24 mouse cellular contexts compared by ENCODE assay signal in the genomic region with DNA sequence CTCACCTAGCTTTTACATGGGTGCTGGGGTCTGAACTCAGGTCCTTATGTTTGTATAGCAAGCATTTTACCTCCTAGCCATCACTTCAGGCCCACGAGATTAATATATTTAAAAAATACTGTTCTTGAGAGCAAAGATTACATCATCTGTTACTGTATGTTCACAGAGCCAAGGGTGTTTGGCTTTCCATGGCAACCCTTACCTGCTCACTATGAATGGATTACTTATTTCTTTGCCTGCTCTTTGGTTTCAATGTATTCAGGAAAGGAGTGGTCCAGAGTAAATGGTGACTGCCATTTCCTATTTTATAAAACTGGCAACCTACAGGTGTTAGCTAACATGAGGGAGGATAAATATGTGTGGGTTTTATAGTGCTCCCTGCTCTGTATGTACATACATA.
DNase-seq lines count a peak whose midpoint lies in the region; ATAC-seq and TF ChIP-seq lines count a peak whose summit lies in the region.
"Had no signal": no experiment of that assay in that cellular context is flagged by ENCODE, and none has a peak within 500 bp of the region (broad histone marks: within the 10 kb centered on the region; RNA-seq: fewer than 3 reads in every experiment).

No protein-coding gene starts in this region.

- H3K9ac ChIP-seq in heart, adult 2 months (ENCODE audit: low read depth, low read length): no peak overlapping the region
- H3K9ac ChIP-seq in lung, embryonic 15.5 days: no peak overlapping the region
- H3K9ac ChIP-seq in intestine, embryonic 15.5 days: no peak overlapping the region
- no peak overlapping the region for H3K9ac ChIP-seq in stomach, postnatal 0 days (ENCODE audit: low read length)
- H3K9ac ChIP-seq: forebrain, embryonic 15.5 days; hindbrain, embryonic 15.5 days; liver, embryonic 12.5 days; midbrain, embryonic 15.5 days; neural tube, embryonic 12.5 days had no signal

- H3K36me3 ChIP-seq in heart, adult 2 months (ENCODE audit: control insufficient read depth, insufficient read depth, low read length): peaks cover 22% of the 10 kb centered on the region
- no peaks in the 10 kb centered on the region for H3K36me3 ChIP-seq in lung, embryonic 15.5 days
- no peaks in the 10 kb centered on the region for H3K36me3 ChIP-seq in intestine, embryonic 15.5 days
- no peaks in the 10 kb centered on the region for H3K36me3 ChIP-seq in stomach, postnatal 0 days (ENCODE audit: control insufficient read depth, insufficient read depth, low read length)
- H3K36me3 ChIP-seq: embryonic facial prominence, embryonic 10.5 days; forebrain, embryonic 15.5 days; heart, embryonic 10.5 days; hindbrain, embryonic 15.5 days; liver, embryonic 12.5 days; midbrain, embryonic 15.5 days; neural tube, embryonic 12.5 days had no signal

- peak; percentile 49; the same call in 1 of the 2 replicates for ATAC-seq in lung, embryonic 15.5 days (ENCODE audit: borderline replicate concordance, extremely low read depth, low FRiP score, low TSS enrichment)
- ATAC-seq in intestine, embryonic 15.5 days: peak; percentile 53
- ATAC-seq in stomach, postnatal 0 days (ENCODE audit: low FRiP score, low TSS enrichment): peak; percentile 91
- ATAC-seq: CD4-positive, CD25-positive, alpha-beta regulatory T cell, adult 4 months; forebrain, embryonic 15.5 days; liver, embryonic 12.5 days; midbrain, embryonic 15.5 days had no signal

- no peak for DNase-seq in heart, adult 2 months
- no peak for DNase-seq in heart, postnatal 4 days
- DNase-seq in lung, adult 18-20 months: no peak
- DNase-seq in stomach, postnatal 0 days (ENCODE audit: low spot score): peak; percentile 29
- no peak for DNase-seq in right cerebral cortex, postnatal 25 days
- DNase-seq: adrenal gland, postnatal 25 days; cerebellum, postnatal 10 days; gastrocnemius, postnatal 36 days; kidney, adult 11 months; kidney, postnatal 14 days; retina, postnatal 1 day; right cerebral cortex, postnatal 4 days had no signal

- intact Hi-C loops in heart, adult 2 months (cut with DNase I): no loop called here

- H3K4me1 ChIP-seq in heart, adult 2 months (ENCODE audit: control insufficient read depth, insufficient read depth, low read length): peaks cover 21% of the 10 kb centered on the region
- H3K4me1 ChIP-seq in lung, embryonic 15.5 days: peaks cover 24% of the 10 kb centered on the region; the same call in 1 of the 2 replicates
- no peaks in the 10 kb centered on the region for H3K4me1 ChIP-seq in intestine, embryonic 15.5 days (replicated peaks)
- H3K4me1 ChIP-seq in stomach, postnatal 0 days (replicated peaks; ENCODE audit: control insufficient read depth, insufficient read depth): no peaks in the 10 kb centered on the region
- H3K4me1 ChIP-seq: forebrain, embryonic 15.5 days; heart, embryonic 10.5 days; hindbrain, embryonic 15.5 days; liver, embryonic 12.5 days; midbrain, embryonic 15.5 days; neural tube, embryonic 12.5 days had no signal

- no peak for TF ChIP-seq POLR2A in heart, adult 2 months (IDR thresholded peaks at IDR 0.05; ENCODE audit: insufficient read depth, low read depth, low read length)

- no peak for TF ChIP-seq EP300 in heart, adult 2 months (IDR thresholded peaks at IDR 0.05; ENCODE audit: insufficient read depth, low read depth, low read length)
- TF ChIP-seq EP300 in stomach, postnatal 0 days (optimal IDR thresholded peaks at IDR 0.05): no peak

- no peak for TF ChIP-seq CTCF in heart, adult 2 months (IDR thresholded peaks at IDR 0.05)
- no peak for TF ChIP-seq CTCF in stomach, postnatal 0 days (IDR thresholded peaks at IDR 0.05; ENCODE audit: low read depth)

- no peak overlapping the region for H3K4me2 ChIP-seq in lung, embryonic 15.5 days
- H3K4me2 ChIP-seq in intestine, embryonic 15.5 days (replicated peaks): no peak overlapping the region
- H3K4me2 ChIP-seq in stomach, postnatal 0 days (replicated peaks; ENCODE audit: low read depth): no peak overlapping the region
- H3K4me2 ChIP-seq: forebrain, embryonic 15.5 days; hindbrain, embryonic 15.5 days; liver, embryonic 12.5 days; midbrain, embryonic 15.5 days; neural tube, embryonic 12.5 days had no signal

- no peaks in the 10 kb centered on the region for H3K79me2 ChIP-seq in heart, adult 2 months (replicated peaks; ENCODE audit: control insufficient read depth, insufficient read depth, low read length)

- H3K27ac ChIP-seq in heart, adult 2 months: peak overlapping the region; percentile 90
- peak overlapping the region; percentile 17; the same call in 1 of the 2 replicates for H3K27ac ChIP-seq in lung, embryonic 15.5 days
- H3K27ac ChIP-seq in intestine, embryonic 15.5 days: peak overlapping the region; percentile 13; the same call in 1 of the 2 replicates
- H3K27ac ChIP-seq in stomach, postnatal 0 days (replicated peaks): no peak overlapping the region; the same call in 1 of the 2 replicates
- H3K27ac ChIP-seq: embryonic facial prominence, embryonic 10.5 days; forebrain, embryonic 15.5 days; heart, embryonic 10.5 days; hindbrain, embryonic 15.5 days; liver, embryonic 12.5 days; macrophage; midbrain, embryonic 15.5 days; neural tube, embryonic 12.5 days had no signal

- H3K4me3 ChIP-seq in heart, adult 2 months: no peak overlapping the region
- H3K4me3 ChIP-seq in lung, embryonic 15.5 days: no peak overlapping the region
- no peak overlapping the region for H3K4me3 ChIP-seq in intestine, embryonic 15.5 days (replicated peaks)
- H3K4me3 ChIP-seq in stomach, postnatal 0 days (ENCODE audit: low read depth, low read length): no peak overlapping the region
- H3K4me3 ChIP-seq: embryonic facial prominence, embryonic 10.5 days; forebrain, embryonic 15.5 days; heart, embryonic 10.5 days; hindbrain, embryonic 15.5 days; layer of hippocampus, adult 2 months; liver, embryonic 12.5 days; midbrain, embryonic 15.5 days; neural tube, embryonic 12.5 days had no signal

- 67% methylated on average over 1 of the region's 1 CpGs for WGBS in heart, adult 2 months
- 47% methylated on average over 1 of the region's 1 CpGs for WGBS in lung, embryonic 15.5 days
- 45% methylated on average over 1 of the region's 1 CpGs for WGBS in intestine, embryonic 15.5 days
- WGBS in stomach, postnatal 0 days: 35% methylated on average over 1 of the region's 1 CpGs

- H3K27me3 ChIP-seq in heart, adult 2 months (ENCODE audit: control insufficient read depth, insufficient read depth, low read length): no peaks in the 10 kb centered on the region
- no peaks in the 10 kb centered on the region for H3K27me3 ChIP-seq in lung, embryonic 15.5 days
- no peaks in the 10 kb centered on the region for H3K27me3 ChIP-seq in intestine, embryonic 15.5 days (replicated peaks)
- no peaks in the 10 kb centered on the region for H3K27me3 ChIP-seq in stomach, postnatal 0 days (ENCODE audit: control insufficient read depth, insufficient read depth, low read length)
- H3K27me3 ChIP-seq: forebrain, embryonic 15.5 days; hindbrain, embryonic 15.5 days; liver, embryonic 12.5 days; midbrain, embryonic 15.5 days; neural tube, embryonic 12.5 days had no signal

- no peaks in the 10 kb centered on the region for H3K9me3 ChIP-seq in lung, embryonic 15.5 days
- no peaks in the 10 kb centered on the region for H3K9me3 ChIP-seq in intestine, embryonic 15.5 days
- no peaks in the 10 kb centered on the region for H3K9me3 ChIP-seq in stomach, postnatal 0 days (ENCODE audit: control insufficient read depth, low read length)
- H3K9me3 ChIP-seq: embryonic facial prominence, embryonic 10.5 days; forebrain, embryonic 15.5 days; heart, embryonic 10.5 days; hindbrain, embryonic 15.5 days; liver, embryonic 12.5 days; midbrain, embryonic 15.5 days; neural tube, embryonic 12.5 days had no signal
